Mouse (Mus musculus) MEL (cell line): Measurements from ENCODE around the gene Gfpt2. TPM values are rescaled to one million over a fixed set of nuclear protein-coding genes. Genes with fewer than 3 reads are reported as not detected.

ENCODE experiments used
- DNase-seq: peaks from one replicate; pipeline ENCODE4 v3.0.0; 2011; ENCODE audit warnings: low read depth, low spot score
- H3K27ac ChIP-seq: 2 replicates; pipeline ENCODE4 v1.5.1; 2012; ENCODE audit warnings: low read depth, mild to moderate bottlenecking, control low read depth, low read length, moderate library complexity; ENCODE audit not compliant: control insufficient read depth
- H3K27me3 ChIP-seq, 2 experiments: fragments of 150-350 bp in 1 of 2; sonication (generic) in 1 of 2; 2 replicates each; pipeline ENCODE4 v1.6.1; 2012; ENCODE audit warnings: low read length in 2 of 2, mild to moderate bottlenecking in 2 of 2, improper control_type of control experiment in 1 of 2, moderate library complexity in 1 of 2; ENCODE audit not compliant: insufficient read depth in 2 of 2, control insufficient read depth in 1 of 2
- H3K36me3 ChIP-seq, 2 experiments: 2 replicates each; pipeline ENCODE4 v1.6.1; 2012 to 2014; ENCODE audit warnings: low read length in 2 of 2, improper control_type of control experiment in 1 of 2, inconsistent platforms in 1 of 2, mild to moderate bottlenecking in 1 of 2; ENCODE audit not compliant: insufficient read depth in 2 of 2, control insufficient read depth in 1 of 2
- H3K4me1 ChIP-seq, 2 experiments: fragments of 150-350 bp in 1 of 2; sonication (generic) in 1 of 2; 2 replicates each; pipeline ENCODE4 v1.6.1; 2012; ENCODE audit warnings: low read length in 2 of 2, improper control_type of control experiment in 1 of 2, mild to moderate bottlenecking in 1 of 2; ENCODE audit not compliant: insufficient read depth in 2 of 2, control insufficient read depth in 1 of 2
- H3K4me3 ChIP-seq, 2 experiments: fragments of 150-350 bp in 1 of 2; sonication (generic) in 1 of 2; 2 replicates each; pipeline ENCODE4 v1.5.1; 2012; ENCODE audit warnings: low read depth in 2 of 2, low read length in 2 of 2, mild to moderate bottlenecking in 2 of 2, moderate library complexity in 2 of 2, control low read depth in 1 of 2, improper control_type of control experiment in 1 of 2; ENCODE audit not compliant: control insufficient read depth in 1 of 2, insufficient read depth in 1 of 2
- H3K79me2 ChIP-seq: 2 replicates; pipeline ENCODE4 v1.6.1; 2012; ENCODE audit warnings: mild to moderate bottlenecking, low read length, moderate library complexity; ENCODE audit not compliant: control insufficient read depth, poor library complexity, insufficient read depth
- H3K9ac ChIP-seq: 2 replicates; pipeline ENCODE4 v1.6.1; 2012; ENCODE audit warnings: low read depth, mild to moderate bottlenecking, control low read depth, low read length, moderate library complexity; ENCODE audit not compliant: control insufficient read depth, poor library complexity, severe bottlenecking
- H3K9me3 ChIP-seq: fragments of 150-350 bp; sonication (generic); replicated peaks from 2 replicates; pipeline ENCODE4 v1.6.1; 2012; ENCODE audit warnings: mild to moderate bottlenecking, low read length, improper control_type of control experiment, moderate library complexity; ENCODE audit not compliant: insufficient read depth
- CHD1 ChIP-seq: IDR thresholded peaks from 2 replicates; pipeline ENCODE4 v1.6.1; 2012; ENCODE audit warnings: low read depth, mild to moderate bottlenecking, inconsistent platforms, low read length, improper control_type of control experiment
- CTCF ChIP-seq, 3 experiments: IDR thresholded peaks in 2 of 3; conservative IDR thresholded peaks in 1 of 3; 2 replicates each; pipeline ENCODE4 v1.5.1; 2011 to 2012; ENCODE audit warnings: low read length in 3 of 3, low read depth in 2 of 3, mild to moderate bottlenecking in 2 of 3, improper control_type of control experiment in 1 of 3, inconsistent platforms in 1 of 3, mixed read lengths in 1 of 3, moderate library complexity in 1 of 3; ENCODE audit not compliant: control insufficient read depth in 1 of 3, insufficient read depth in 1 of 3, poor library complexity in 1 of 3, severe bottlenecking in 1 of 3
- EP300 ChIP-seq, 2 experiments: IDR thresholded peaks; 2 replicates each; pipeline ENCODE4 v1.6.1; 2011; ENCODE audit warnings: improper control_type of control experiment in 2 of 2, low read length in 2 of 2, low read depth in 1 of 2, mild to moderate bottlenecking in 1 of 2
- ETS1 ChIP-seq: IDR thresholded peaks from 2 replicates; pipeline ENCODE4 v1.6.1; 2012; ENCODE audit warnings: low read depth, mild to moderate bottlenecking, inconsistent platforms, low read length, improper control_type of control experiment, moderate library complexity
- GABPA ChIP-seq: IDR thresholded peaks from 2 replicates; pipeline ENCODE4 v1.6.1; 2012; ENCODE audit warnings: low read depth, mild to moderate bottlenecking, inconsistent platforms, low read length, improper control_type of control experiment, moderate library complexity
- GATA1 ChIP-seq: IDR thresholded peaks from 2 replicates; pipeline ENCODE4 v1.6.1; 2011; ENCODE audit warnings: low read depth, low read length, improper control_type of control experiment
- HCFC1 ChIP-seq: IDR thresholded peaks from 2 replicates; pipeline ENCODE4 v1.6.1; 2012; ENCODE audit warnings: low read depth, mild to moderate bottlenecking, inconsistent platforms, low read length, improper control_type of control experiment, moderate library complexity
- JUND ChIP-seq: IDR thresholded peaks from 2 replicates; pipeline ENCODE4 v1.6.1; 2011; ENCODE audit warnings: low read depth, mild to moderate bottlenecking, improper control_type of control experiment, low read length
- MAFK ChIP-seq: IDR thresholded peaks from 2 replicates; pipeline ENCODE4 v1.6.1; 2011; ENCODE audit warnings: low read depth, mild to moderate bottlenecking, low read length, improper control_type of control experiment, borderline replicate concordance
- MXI1 ChIP-seq: IDR thresholded peaks from 2 replicates; pipeline ENCODE4 v1.6.1; 2011; ENCODE audit warnings: mild to moderate bottlenecking, low read depth, low read length, improper control_type of control experiment
- MYC ChIP-seq: IDR thresholded peaks from 2 replicates; pipeline ENCODE4 v1.6.1; 2011; ENCODE audit warnings: low read depth, mild to moderate bottlenecking, low read length, improper control_type of control experiment, moderate library complexity
- NRF1 ChIP-seq: IDR thresholded peaks from 2 replicates; pipeline ENCODE4 v1.6.1; 2014; ENCODE audit warnings: low read depth, mild to moderate bottlenecking, inconsistent platforms, low read length, improper control_type of control experiment, moderate library complexity; ENCODE audit not compliant: poor library complexity, insufficient read depth, severe bottlenecking
- RAD21 ChIP-seq: IDR thresholded peaks from 2 replicates; pipeline ENCODE4 v1.6.1; 2011; ENCODE audit warnings: mild to moderate bottlenecking, low read depth, low read length, improper control_type of control experiment
- SIN3A ChIP-seq: IDR thresholded peaks from 2 replicates; pipeline ENCODE4 v1.6.1; 2012; ENCODE audit warnings: low read length, improper control_type of control experiment, inconsistent platforms
- SMC3 ChIP-seq: IDR thresholded peaks from 2 replicates; pipeline ENCODE4 v1.6.1; 2011; ENCODE audit warnings: low read depth, low read length, improper control_type of control experiment
- TAL1 ChIP-seq: IDR thresholded peaks from 2 replicates; pipeline ENCODE4 v1.6.1; 2012; ENCODE audit warnings: mild to moderate bottlenecking, inconsistent platforms, low read length, moderate library complexity, mixed read lengths
- TBP ChIP-seq: IDR thresholded peaks from 2 replicates; pipeline ENCODE4 v1.8.0; 2011; ENCODE audit warnings: low read depth, low read length, improper control_type of control experiment
- UBTF ChIP-seq: IDR thresholded peaks from 2 replicates; pipeline ENCODE4 v1.6.1; 2012; ENCODE audit warnings: low read depth, mild to moderate bottlenecking, inconsistent platforms, low read length, improper control_type of control experiment, moderate library complexity, borderline replicate concordance; ENCODE audit not compliant: insufficient read depth
- USF2 ChIP-seq, 2 experiments: IDR thresholded peaks; 2 replicates each; pipeline ENCODE4 v1.6.1; 2011 to 2012; ENCODE audit warnings: improper control_type of control experiment in 2 of 2, low read length in 2 of 2, borderline replicate concordance in 1 of 2, inconsistent platforms in 1 of 2, low read depth in 1 of 2, mild to moderate bottlenecking in 1 of 2; ENCODE audit not compliant: insufficient read depth in 1 of 2
- ZC3H11A ChIP-seq: IDR thresholded peaks from 2 replicates; pipeline ENCODE4 v1.6.1; 2012; ENCODE audit warnings: low read depth, mild to moderate bottlenecking, inconsistent platforms, low read length, improper control_type of control experiment
- ZNF384 ChIP-seq: IDR thresholded peaks from 2 replicates; pipeline ENCODE4 v1.6.1; 2012; ENCODE audit warnings: low read depth, mild to moderate bottlenecking, inconsistent platforms, low read length, improper control_type of control experiment
- polyA plus RNA-seq, 2 experiments: library from polyadenylated mRNA; stranded (reverse) in 1 of 2; unstranded in 1 of 2; fragments of >175 nt in 1 of 2; fragments of >200 nt in 1 of 2; gene quantifications; 2 replicates each; pipeline versions ENCODE4 v1.2.1 to v1.2.4; 2012; ENCODE audit warnings: low replicate concordance in 2 of 2, low read depth in 1 of 2; ENCODE audit not compliant: insufficient read length in 2 of 2, insufficient read depth in 1 of 2, missing spikeins in 1 of 2
- total RNA-seq: library from RNA; depleted of rRNA; stranded (reverse); fragments of 300-350 nt; gene quantifications from 2 replicates; pipeline ENCODE4 v1.2.3, GENCODE M21; 2012

The Gfpt2 gene
- total and polyA plus RNA-seq, 3 experiments, result 4.0 to 8.0 TPM; not detected in 1

DNA sequence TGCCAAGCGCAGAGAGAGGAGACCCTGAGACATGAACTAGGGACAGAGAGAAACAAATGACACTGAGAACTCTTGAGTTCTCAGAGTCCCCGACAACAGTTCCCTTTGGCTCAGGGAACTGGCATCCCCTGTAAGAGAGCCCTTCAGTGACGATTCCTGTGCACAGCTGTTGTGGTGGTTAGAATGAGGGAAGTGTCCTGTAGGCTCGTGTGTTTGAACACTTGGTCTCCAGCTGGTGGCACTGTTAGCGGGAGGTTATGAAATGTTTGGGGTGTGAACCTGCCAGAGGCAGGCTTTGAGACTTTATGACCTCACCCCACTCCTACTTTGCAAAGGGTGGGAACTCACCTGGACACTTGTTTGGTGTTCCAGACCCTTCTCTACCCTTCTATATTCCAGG lies 21.7 kb upstream of the Gfpt2 start:
- Histone ChIP-seq H3K9me3 (no peaks in the 10 kb centered on the region), H3K4me1 (peaks cover 6 to 19% of the 10 kb centered on the region in 2 experiments), H3K27me3 (no peaks in the 10 kb centered on the region), H3K4me3 (no peak overlapping the region), H3K9ac (no peak overlapping the region), H3K79me2 (no peaks in the 10 kb centered on the region), H3K36me3 (peaks cover 0 to 10% of the 10 kb centered on the region in 2 experiments; a peak in 2 of 4 replicates), H3K27ac (no peak overlapping the region)
- no peak for TF ChIP-seq USF2 (IDR thresholded peaks at IDR 0.05; ENCODE audit: borderline replicate concordance in 1 of 2, insufficient read depth in 1 of 2, low read depth in 1 of 2, low read length in 2 of 2)
- no peak for TF ChIP-seq TAL1
- TF ChIP-seq SIN3A, result peak; percentile 58; the same call in 1 of the 2 replicates
- TF ChIP-seq ETS1, result peak; percentile 84
- no peak for TF ChIP-seq MAFK
- no peak for TF ChIP-seq HCFC1
- no peak for TF ChIP-seq CHD1
- no peak for TF ChIP-seq GABPA
- no peak for TF ChIP-seq MYC
- TF ChIP-seq GATA1, result no peak
- TF ChIP-seq MXI1, result no peak
- TF ChIP-seq ZNF384, result peak; percentile 49
- TF ChIP-seq RAD21, result peak; percentile 60
- peak; percentile 76 for TF ChIP-seq SMC3
- no peak for TF ChIP-seq JUND
- TF ChIP-seq CTCF (IDR thresholded peaks at IDR 0.05 in 2 of 3, conservative IDR thresholded peaks at IDR 0.05 in 1 of 3; ENCODE audit: control insufficient read depth in 1 of 3, insufficient read depth in 1 of 3, low read depth in 2 of 3, low read length in 3 of 3, poor library complexity in 1 of 3, severe bottlenecking in 1 of 3), result peak; percentile 14 to 75 (median 56); a peak in 4 of 6 replicates
- TF ChIP-seq ZC3H11A, result peak; percentile 56
- peak; percentile 58; the same call in 1 of the 2 replicates for TF ChIP-seq TBP
- TF ChIP-seq NRF1, result no peak
- DNase-seq, result peak; percentile 80

DNA sequence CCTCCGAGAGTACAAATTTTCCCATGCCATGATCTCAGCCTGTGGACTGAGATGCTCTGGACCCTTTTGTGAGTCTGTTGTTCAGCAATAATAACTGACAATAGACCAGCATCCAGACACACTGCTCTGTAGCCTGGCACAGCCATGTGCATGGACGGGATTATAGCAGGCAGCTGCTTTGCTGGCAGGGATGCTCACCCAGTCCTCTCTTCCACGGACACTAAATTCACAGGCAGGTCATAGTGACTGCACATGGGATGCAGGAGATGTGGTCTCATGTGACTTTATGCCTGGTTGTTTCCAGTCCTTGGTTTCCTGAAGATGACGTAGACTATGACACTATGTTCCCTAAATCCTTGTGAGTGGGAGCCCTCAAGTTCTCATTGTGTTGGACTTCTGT lies 19.1 kb upstream of the Gfpt2 start:
- Histone ChIP-seq H3K4me1 (peaks cover 8 to 13% of the 10 kb centered on the region in 2 experiments), H3K9ac (no peak overlapping the region), H3K27ac (no peak overlapping the region), H3K36me3 (peaks cover 0 to 9% of the 10 kb centered on the region in 2 experiments; a peak in 2 of 4 replicates), H3K79me2 (no peaks in the 10 kb centered on the region), H3K27me3 (no peaks in the 10 kb centered on the region), H3K9me3 (no peaks in the 10 kb centered on the region), H3K4me3 (no peak overlapping the region)
- DNase-seq, result no peak
- TF ChIP-seq SIN3A (no peak), EP300 (IDR thresholded peaks at IDR 0.05; ENCODE audit: low read depth in 1 of 2, low read length in 2 of 2) (no peak), UBTF (no peak), MXI1 (no peak)
